Mouse (Mus musculus): ENCODE data around the gene Mcl1.
"Not testable (repeated sequence)": the region's sequence is repeated elsewhere in the genome, so short reads cannot be mapped to it uniquely, and the experiment has no call there.

Mcl1 gene

GRCm38 (mm10) chr3:95668589-95669308 is 10.2 kb downstream of the Mcl1 start:
- peak in 1 of 2 experiments; percentile 51 for DNase-seq

GRCm38 (mm10) chr3:95669309-95669665 is 10.7 kb downstream of the Mcl1 start:
- DNase-seq = no peak

GRCm38 (mm10) chr3:95670419-95670818 is 11.8 kb downstream of the Mcl1 start:
- DNase-seq = not testable (repeated sequence)

GRCm38 (mm10) chr3:95671201-95671600 is 12.6 kb downstream of the Mcl1 start:
- DNase-seq = no peak

GRCm38 (mm10) chr3:95672461-95672860 is 13.9 kb downstream of the Mcl1 start:
- DNase-seq = peak; percentile 60 to 66

- DNase-seq = peak; percentile 55 to 64
Measured at GRCm38 (mm10) chr3:95672861-95673706, 14.5 kb downstream of the Mcl1 start.

GRCm38 (mm10) chr3:95673707-95674211 is 15.2 kb downstream of the Mcl1 start:
- peak in 1 of 2 experiments; percentile 52 for DNase-seq

GRCm38 (mm10) chr3:95674236-95674635 is 15.6 kb downstream of the Mcl1 start:
- peak; percentile 63 to 82 for DNase-seq

- DNase-seq = no peak
Measured at GRCm38 (mm10) chr3:95674812-95675211, 16.2 kb downstream of the Mcl1 start.

- peak; percentile 46 to 68 for DNase-seq
Measured at GRCm38 (mm10) chr3:95675301-95676092, 16.9 kb downstream of the Mcl1 start.

- peak; percentile 57 to 71 for DNase-seq
Measured at GRCm38 (mm10) chr3:95676745-95677419, 18.3 kb downstream of the Mcl1 start.

- DNase-seq = no peak
Measured at GRCm38 (mm10) chr3:95677420-95678090, 19.0 kb downstream of the Mcl1 start.

GRCm38 (mm10) chr3:95679551-95679950 is 21.0 kb downstream of the Mcl1 start:
- no peak for DNase-seq

- DNase-seq = no peak
Measured at GRCm38 (mm10) chr3:95680673-95681072, 22.1 kb downstream of the Mcl1 start.

GRCm38 (mm10) chr3:95681365-95681764 is 22.8 kb downstream of the Mcl1 start:
- DNase-seq = no peak

- no peak for DNase-seq
Measured at GRCm38 (mm10) chr3:95682878-95683277, 24.3 kb downstream of the Mcl1 start.

- DNase-seq = no peak
Measured at GRCm38 (mm10) chr3:95684846-95685245, 26.3 kb downstream of the Mcl1 start.

- no peak for DNase-seq
Measured at GRCm38 (mm10) chr3:95685301-95685700, 26.7 kb downstream of the Mcl1 start.

- DNase-seq = no peak
Measured at GRCm38 (mm10) chr3:95685701-95686100, 27.1 kb downstream of the Mcl1 start.

- DNase-seq = no peak
Measured at GRCm38 (mm10) chr3:95686492-95687167, 28.0 kb downstream of the Mcl1 start.

- no peak for DNase-seq
Measured at GRCm38 (mm10) chr3:95687168-95687523, 28.6 kb downstream of the Mcl1 start.

All from spleen, adult 18-20 months (tissue).